Mouse (Mus musculus): ENCODE results near the gene Zkscan4. TPM values are rescaled to one million over a fixed set of nuclear protein-coding genes. Genes with fewer than 3 reads are reported as not detected.

Zkscan4 gene
- 3.1 and 3.4 TPM in 2 replicates for polyA plus RNA-seq (2021; fragmentation: Nextera tagmentation)
- long read RNA-seq, experiment 1, transcript Zkscan4-201 (3 exons, 2,400 nt): major isoform, 29 of 32 reads
- long read RNA-seq, experiment 1, partial matches to known transcripts: 1 of 32 reads
- long read RNA-seq, experiment 1, other reads (novel, unspliced or antisense): 2 of 32 reads
- long read RNA-seq, experiment 2, partial matches to known transcripts: 0 of 4 reads
- long read RNA-seq, experiment 2, other reads (novel, unspliced or antisense): 1 of 4 reads

DNA sequence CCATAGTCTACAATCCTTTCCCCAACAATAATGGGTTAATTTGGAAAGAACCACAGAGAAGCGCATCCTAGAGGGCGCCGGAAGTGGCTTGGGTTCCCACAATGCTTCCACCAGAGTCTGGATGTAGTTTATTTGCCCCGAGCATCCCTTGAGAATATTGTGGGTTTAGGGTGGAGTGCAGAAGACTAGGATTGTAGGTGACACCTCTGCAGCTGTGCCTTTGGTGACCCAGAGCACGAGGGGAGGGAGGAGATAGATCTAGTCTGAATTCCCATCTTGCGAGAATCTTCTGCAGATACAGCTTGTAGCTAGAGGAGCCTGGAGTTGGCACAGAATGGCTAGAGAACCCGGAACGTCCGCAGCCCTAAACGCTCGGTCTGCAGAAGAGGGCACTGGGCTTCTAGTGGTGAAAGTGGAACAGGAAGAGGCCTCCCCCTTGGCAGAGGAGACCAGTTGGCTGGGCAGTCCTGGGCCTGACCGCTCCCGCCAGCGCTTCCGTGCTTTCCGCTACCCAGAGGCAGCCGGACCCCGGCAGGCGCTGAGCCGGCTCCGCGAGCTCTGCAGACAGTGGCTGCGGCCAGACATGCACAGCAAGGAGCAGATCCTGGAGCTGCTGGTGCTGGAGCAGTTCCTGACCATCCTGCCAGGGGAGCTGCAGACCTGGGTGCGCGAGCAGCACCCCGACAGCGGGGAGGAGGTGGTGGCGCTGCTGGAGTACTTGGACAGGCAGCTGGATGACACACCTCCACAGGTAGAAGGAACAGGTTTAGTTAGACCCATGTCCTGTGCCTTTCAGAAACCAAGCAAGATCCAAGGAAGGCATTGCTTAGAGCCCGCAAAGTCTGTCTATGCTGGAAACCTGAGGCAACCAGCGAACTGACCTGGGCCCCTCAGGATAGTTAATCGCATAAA, at the start of gene Zkscan4, which contains the start of gene Gm10065:
TSS of gene Zkscan4 (plus strand) at position 149 of the 912 bp plus-strand sequence.
TSS of gene Gm10065 (minus strand) at position 683 of the 912 bp plus-strand sequence.

GRCm38 (mm10) chr13:21440503-21441206, 38.1 kb upstream of the Zkscan4 start, which contains the start of gene Pgbd1:
TSS of gene Pgbd1 (minus strand) at chr13:21441058.

GRCm38 (mm10) chr13:21453449-21453848, 25.3 kb upstream of the Zkscan4 start, which contains the start of gene Zscan26:
TSS of gene Zscan26 (minus strand) at chr13:21453730.

DNA sequence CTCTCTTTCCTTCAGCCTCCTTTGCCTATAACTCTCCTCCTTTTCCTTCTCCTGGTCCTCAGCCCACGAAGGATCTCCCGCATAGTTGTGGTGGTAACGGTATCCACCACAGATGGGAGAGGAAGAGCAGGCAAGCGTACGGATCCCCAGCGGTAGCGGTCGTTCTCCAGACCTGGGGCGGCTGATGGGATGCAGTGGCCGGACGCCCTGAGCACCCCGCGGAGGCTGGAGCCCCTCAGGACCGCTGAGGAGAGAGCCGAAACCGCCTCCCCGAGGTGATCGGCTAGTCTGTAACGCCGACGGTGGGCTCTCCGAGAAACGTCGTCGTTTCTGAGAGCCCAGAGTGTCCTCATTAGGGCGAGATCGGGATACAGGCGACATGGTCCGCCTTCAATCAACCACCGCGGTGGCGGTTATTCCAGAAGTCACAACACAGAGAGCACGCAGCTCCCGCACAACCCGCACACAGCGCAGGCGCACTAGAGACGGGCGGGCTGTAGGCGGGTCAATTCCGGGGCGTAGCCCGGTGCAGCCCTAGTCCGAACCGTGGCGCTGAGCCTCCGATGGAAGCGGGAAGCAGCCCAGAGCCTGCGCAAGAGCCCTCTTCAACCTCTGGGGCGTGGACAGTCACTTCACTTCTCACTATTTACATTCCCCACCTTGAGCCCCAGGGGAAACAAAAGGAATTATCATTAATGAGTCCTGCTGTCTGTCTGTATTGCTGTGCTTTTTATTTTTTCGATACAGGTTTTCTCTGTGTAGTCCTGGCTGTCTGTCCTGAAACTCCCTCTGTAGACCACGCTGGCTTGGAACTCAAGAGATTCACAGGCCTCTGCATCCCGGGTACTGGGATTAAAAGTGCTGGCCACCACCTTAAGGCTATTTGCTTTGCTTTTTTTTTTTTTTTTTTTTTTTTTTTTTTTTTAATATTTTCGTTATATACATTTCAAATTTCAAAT, 10.4 kb upstream of the Zkscan4 start, which contains the start of gene Nkapl:
TSS of gene Nkapl (minus strand) at position 449 of the 959 bp plus-strand sequence.

DNA sequence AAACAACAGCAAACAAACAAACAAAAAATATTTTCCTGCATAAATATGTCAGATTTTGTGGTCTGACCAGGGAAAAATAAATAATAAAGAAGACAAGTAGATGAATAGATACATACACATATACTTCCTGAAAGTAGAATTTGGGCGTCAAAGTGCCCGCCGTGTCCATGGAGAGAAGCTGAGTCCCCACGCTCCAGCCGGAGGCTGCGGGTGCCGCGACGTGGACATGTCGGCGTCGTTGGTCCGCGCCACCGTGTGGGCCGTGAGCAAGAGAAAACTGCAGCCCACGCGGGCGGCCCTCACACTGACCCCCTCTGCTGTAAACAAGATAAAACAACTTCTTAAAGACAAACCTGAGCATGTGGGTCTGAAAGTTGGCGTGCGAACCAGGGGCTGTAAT, 16.4 kb downstream of the Zkscan4 start, which contains the start of gene AK157302:
TSS of gene AK157302 (plus strand) at position 144 of the 400 bp plus-strand sequence.

GRCm38 (mm10) chr13:21501182-21501581, 22.5 kb downstream of the Zkscan4 start, which contains the start of gene Gm11273:
TSS of gene Gm11273 (minus strand) at chr13:21501418.

DNA sequence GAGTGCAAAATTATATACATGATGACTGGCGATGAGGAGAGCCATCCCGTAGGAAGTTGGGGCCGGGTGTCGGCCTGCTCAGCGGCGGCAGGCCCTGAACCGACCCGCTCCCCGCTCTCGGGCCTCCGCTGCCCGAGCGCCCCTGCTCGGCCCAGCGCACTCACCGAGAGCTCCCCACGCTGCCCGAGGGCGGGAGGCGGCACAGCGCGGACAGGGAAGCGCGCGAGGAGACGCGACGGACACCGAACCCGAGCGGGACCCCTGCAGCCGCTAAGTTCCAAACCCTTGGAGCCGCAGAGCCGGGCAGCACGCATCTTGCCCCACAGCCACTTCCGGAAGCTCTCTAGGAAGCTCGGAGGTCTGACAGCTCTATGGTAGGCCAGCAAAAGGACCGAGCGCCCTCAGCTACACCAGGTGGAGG, 52.1 kb downstream of the Zkscan4 start, which contains the start of gene Zkscan8:
TSS of gene Zkscan8 (minus strand) at position 340 of the 421 bp plus-strand sequence.

Other genes starting within 250 kb of the Zkscan4 start
- not detected in 2 replicates for gene Gpx5, start 186.2 kb upstream of the Zkscan4 start, polyA plus RNA-seq (2021; fragmentation: Nextera tagmentation)
- gene Gpx6, start 166.8 kb upstream of the Zkscan4 start, polyA plus RNA-seq (2021; fragmentation: Nextera tagmentation): 1.8 TPM in 2 replicates
- gene Olfr1367, start 132.0 kb upstream of the Zkscan4 start, polyA plus RNA-seq (2021; fragmentation: Nextera tagmentation): not detected in 2 replicates
- gene Zscan12, start 116.1 kb upstream of the Zkscan4 start, polyA plus RNA-seq (2021; fragmentation: Nextera tagmentation): 5.0 and 5.1 TPM in 2 replicates
- gene Zkscan3, start 76.2 kb upstream of the Zkscan4 start, polyA plus RNA-seq (2021; fragmentation: Nextera tagmentation): 11.1 and 12.4 TPM in 2 replicates
- 1.2 TPM in 2 replicates for gene Pgbd1, start 37.8 kb upstream of the Zkscan4 start, polyA plus RNA-seq (2021; fragmentation: Nextera tagmentation)
- 52.8 and 74.6 TPM in 2 replicates for gene Zscan26, start 25.2 kb upstream of the Zkscan4 start, polyA plus RNA-seq (2021; fragmentation: Nextera tagmentation)
- 1.5 TPM in 2 replicates for gene Nkapl, start 10.4 kb upstream of the Zkscan4 start, polyA plus RNA-seq (2021; fragmentation: Nextera tagmentation)
- gene Gm10065, start 534 bp downstream of the Zkscan4 start, polyA plus RNA-seq (2021; fragmentation: Nextera tagmentation): 3.9 TPM in 1 of 2 replicates, not detected in the other
- 1.5 and 2.0 TPM in 2 replicates for gene AK157302, start 16.3 kb downstream of the Zkscan4 start, polyA plus RNA-seq (2021; fragmentation: Nextera tagmentation)
- gene Gm11273, start 22.5 kb downstream of the Zkscan4 start, polyA plus RNA-seq (2021; fragmentation: Nextera tagmentation): 13.2 and 14.1 TPM in 2 replicates
- gene Zkscan8, start 52.2 kb downstream of the Zkscan4 start, polyA plus RNA-seq (2021; fragmentation: Nextera tagmentation): 3.0 and 3.3 TPM in 2 replicates
- 0.09 TPM in 1 of 2 replicates, not detected in the other for gene Olfr1366, start 63.9 kb downstream of the Zkscan4 start, polyA plus RNA-seq (2021; fragmentation: Nextera tagmentation)
- gene Olfr1535, start 81.0 kb downstream of the Zkscan4 start, polyA plus RNA-seq (2021; fragmentation: Nextera tagmentation): 0.06 TPM in 1 of 2 replicates, not detected in the other
- not detected in 2 replicates for gene Olfr1364, start 102.9 kb downstream of the Zkscan4 start, polyA plus RNA-seq (2021; fragmentation: Nextera tagmentation)
- gene Olfr1362, start 135.1 kb downstream of the Zkscan4 start, polyA plus RNA-seq (2021; fragmentation: Nextera tagmentation): not detected in 2 replicates
- gene Olfr11, start 163.6 kb downstream of the Zkscan4 start, polyA plus RNA-seq (2021; fragmentation: Nextera tagmentation): not detected in 2 replicates
- not detected in 2 replicates for gene Olfr1361, start 184.5 kb downstream of the Zkscan4 start, polyA plus RNA-seq (2021; fragmentation: Nextera tagmentation)
- gene Olfr1360, start 198.5 kb downstream of the Zkscan4 start, polyA plus RNA-seq (2021; fragmentation: Nextera tagmentation): not detected in 2 replicates
- not detected in 2 replicates for gene Olfr1359, start 219.2 kb downstream of the Zkscan4 start, polyA plus RNA-seq (2021; fragmentation: Nextera tagmentation)
- not detected in 2 replicates for gene Hist1h2bl, start 237.2 kb downstream of the Zkscan4 start, polyA plus RNA-seq (2021; fragmentation: Nextera tagmentation)
- not detected in 2 replicates for gene Hist1h2ai, start 237.5 kb downstream of the Zkscan4 start, polyA plus RNA-seq (2021; fragmentation: Nextera tagmentation)
- gene Hist1h3h, start 238.8 kb downstream of the Zkscan4 start, polyA plus RNA-seq (2021; fragmentation: Nextera tagmentation): not detected in 2 replicates
- gene Hist1h2bm, start 243.1 kb downstream of the Zkscan4 start, polyA plus RNA-seq (2021; fragmentation: Nextera tagmentation): not detected in 2 replicates

Measured in left cerebral cortex, adult 6 months (tissue).